Mouse (Mus musculus) kidney, postnatal 10 days (tissue): ENCODE data around the gene Akr1c14.
A peak's percentile ranks its signal among the peaks of the same experiment; 100 is the strongest.
"Not testable (repeated sequence)": the region's sequence is repeated elsewhere in the genome, so short reads cannot be mapped to it uniquely, and the experiment has no call there.

Experiments used
- DNase-seq: peaks from one replicate; pipeline ENCODE4 v3.0.0; 2021; ENCODE audit warnings: mixed read lengths

The Akr1c14 gene

GRCm38 (mm10) chr13:4124471-4124870 is 75.7 kb downstream of the Akr1c14 start:
- not testable (repeated sequence) for DNase-seq

- not testable (repeated sequence) for DNase-seq
Measured at GRCm38 (mm10) chr13:4125846-4126245, 77.0 kb downstream of the Akr1c14 start.

- DNase-seq = peak; percentile 38
Measured at GRCm38 (mm10) chr13:4129100-4129499, 80.3 kb downstream of the Akr1c14 start.

- no peak for DNase-seq
Measured at GRCm38 (mm10) chr13:4131317-4131716, 82.5 kb downstream of the Akr1c14 start.

- no peak for DNase-seq
Measured at GRCm38 (mm10) chr13:4131721-4132120, 82.9 kb downstream of the Akr1c14 start.

GRCm38 (mm10) chr13:4133070-4133469 is 84.3 kb downstream of the Akr1c14 start:
- DNase-seq = peak; percentile 40
